Mouse (Mus musculus): Measurements from ENCODE around the gene Gm6217. TPM values are rescaled to one million over a fixed set of nuclear protein-coding genes. Genes with fewer than 3 reads are reported as not detected.

Gene Gm6217
- total RNA-seq (2023) = not detected in 4 replicates

GRCm38 (mm10) chr1:82931326-82931725, at the start of gene Gm6217:
Gene Gm6217 (minus strand): TSS chr1:82931399.

GRCm38 (mm10) chr1:82959870-82960385, 28.7 kb upstream of the Gm6217 start, which contains the start of gene Gm47955:
Gene Gm47955 (plus strand): TSS chr1:82960286.

GRCm38 (mm10) chr1:82955913-82956312, 24.7 kb upstream of the Gm6217 start, which contains the start of gene Gm7544:
Gene Gm7544 (minus strand): TSS chr1:82956013.

GRCm38 (mm10) chr1:82943295-82943694, 12.1 kb upstream of the Gm6217 start, which contains the start of gene A030003K21Rik:
Gene A030003K21Rik (minus strand): TSS chr1:82943388.

GRCm38 (mm10) chr1:82924650-82925049, 6.5 kb downstream of the Gm6217 start, which contains the start of gene A030014E15Rik:
Gene A030014E15Rik (plus strand): TSS chr1:82924917.

GRCm38 (mm10) chr1:82913025-82913424, 18.2 kb downstream of the Gm6217 start, which contains the start of gene A030005L19Rik:
Gene A030005L19Rik (plus strand): TSS chr1:82913325.

Other genes with a start within 250 kb of the Gm6217 start
- gene Mff, start 206.5 kb downstream of the Gm6217 start, total RNA-seq (2023) = 90.9 to 135 TPM (median 108 TPM) in 4 replicates
- not detected in 4 replicates for gene Tm4sf20, start 162.9 kb downstream of the Gm6217 start, total RNA-seq (2023)
- gene Gm47791, start 160.2 kb downstream of the Gm6217 start, total RNA-seq (2023) = not detected in 4 replicates
- gene Agfg1, start 91.9 kb downstream of the Gm6217 start, total RNA-seq (2023) = 52.8 to 57.3 TPM (median 55.1 TPM) in 4 replicates
- gene A030005L19Rik, start 18.1 kb downstream of the Gm6217 start, total RNA-seq (2023) = 0.72 to 1.8 TPM (median 1.4 TPM) in 4 replicates
- not detected in 4 replicates for gene A030014E15Rik, start 6.5 kb downstream of the Gm6217 start, total RNA-seq (2023)
- not detected in 4 replicates for gene A030003K21Rik, start 12.0 kb upstream of the Gm6217 start, total RNA-seq (2023)
- gene Gm7544, start 24.6 kb upstream of the Gm6217 start, total RNA-seq (2023) = not detected in 4 replicates
- not detected in 4 replicates for gene Gm47955, start 28.9 kb upstream of the Gm6217 start, total RNA-seq (2023)
- gene Gm47959, start 69.1 kb upstream of the Gm6217 start, total RNA-seq (2023) = not detected in 4 replicates
- gene Slc19a3, start 107.0 kb upstream of the Gm6217 start, total RNA-seq (2023) = not detected in 4 replicates
- gene Krtap28-10, start 111.1 kb upstream of the Gm6217 start, total RNA-seq (2023) = not detected in 4 replicates
- not detected in 4 replicates for gene Gm47969, start 113.5 kb upstream of the Gm6217 start, total RNA-seq (2023)
- gene A030005K14Rik, start 128.0 kb upstream of the Gm6217 start, total RNA-seq (2023) = not detected in 4 replicates
- gene Krtap28-13, start 129.5 kb upstream of the Gm6217 start, total RNA-seq (2023) = not detected in 4 replicates
- not detected in 4 replicates for gene Ccl20, start 185.4 kb upstream of the Gm6217 start, total RNA-seq (2023)
- not detected in 4 replicates for gene Daw1, start 228.4 kb upstream of the Gm6217 start, total RNA-seq (2023)